Mouse (Mus musculus) NIH3T3 (cell line): ENCODE data around the gene Acan.

Experiments used
- DNase-seq: peaks from one replicate; pipeline ENCODE4 v3.0.0-alpha.2; 2012; ENCODE audit warnings: low read depth

The Acan gene

GRCm38 (mm10) chr7:79139891-79140591 lies 86.8 kb downstream of the Acan start:
- peak; percentile 80 for DNase-seq

DNA sequence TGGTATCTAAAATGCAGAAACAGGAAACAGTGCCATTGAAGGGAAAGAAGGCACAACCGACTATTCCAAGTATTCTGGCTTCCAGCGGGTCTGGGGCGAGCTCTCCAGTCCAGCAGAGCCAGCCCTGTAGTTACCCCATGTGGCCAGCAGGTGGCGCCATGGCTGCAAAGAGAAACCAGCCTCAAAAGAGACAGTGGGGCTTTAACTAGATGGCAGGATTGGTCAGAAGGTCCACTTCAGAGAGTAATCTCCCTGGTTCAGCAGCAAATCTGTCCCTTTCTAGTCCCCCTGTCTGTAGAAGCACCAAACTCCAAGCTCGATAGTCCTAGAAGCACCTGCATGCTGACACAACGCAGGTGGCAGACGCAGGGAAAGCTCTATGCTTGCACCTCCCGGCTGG lies 87.6 kb downstream of the Acan start:
- DNase-seq, result peak; percentile 87

DNA sequence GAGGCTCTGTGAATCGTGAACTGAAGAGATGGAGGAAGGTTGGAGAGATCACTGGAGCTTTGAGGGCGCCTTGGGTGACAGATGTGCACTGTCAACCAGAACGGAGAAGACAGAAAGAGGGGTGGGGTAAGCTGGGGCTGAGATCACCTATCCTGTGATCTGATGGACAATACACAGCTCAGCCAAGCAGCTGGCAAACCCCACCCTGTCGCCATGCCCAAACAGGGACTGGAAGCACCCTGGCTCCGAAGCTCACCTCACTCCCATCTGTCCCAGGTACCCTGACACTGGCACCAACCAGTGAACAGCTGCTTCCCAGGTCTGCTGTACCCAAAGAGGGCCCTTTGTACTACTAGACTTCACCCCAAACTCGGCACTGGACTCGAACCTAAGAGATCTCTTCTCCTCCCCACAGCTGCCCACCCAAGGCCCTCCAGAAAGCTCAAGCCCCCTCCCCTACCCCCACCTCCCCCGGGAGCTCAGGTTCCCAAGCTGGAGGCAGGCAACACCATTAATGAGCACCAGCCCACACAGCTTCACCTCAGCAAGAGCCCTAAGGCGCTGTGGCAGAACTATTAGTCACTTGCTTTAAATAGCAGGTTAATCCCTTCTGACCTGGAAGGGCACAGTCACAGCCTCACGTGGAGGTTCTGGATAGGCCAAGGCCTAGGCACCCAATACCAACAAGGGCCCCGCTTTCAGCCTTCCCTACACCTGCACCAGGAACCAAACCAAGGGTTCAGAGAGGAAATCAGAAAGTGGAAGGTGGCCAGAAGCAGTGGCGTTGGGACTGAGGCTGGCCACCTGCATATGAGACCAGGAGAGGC lies 93.9 kb downstream of the Acan start:
- DNase-seq, result peak; percentile 54

GRCm38 (mm10) chr7:79147931-79148653 lies 94.8 kb downstream of the Acan start:
- peak; percentile 16 for DNase-seq

- peak; percentile 96 for DNase-seq
These were observed 95.5 kb downstream of the Acan start, which contains the start of gene Mfge8 for GRCm38 (mm10) chr7:79148711-79149266. Mfge8 (minus strand) TSS chr7:79149060.

- DNase-seq, result no peak
These were observed 96.2 kb downstream of the Acan start for GRCm38 (mm10) chr7:79149522-79149921.

GRCm38 (mm10) chr7:79159406-79159805 lies 106.1 kb downstream of the Acan start:
- DNase-seq, result no peak
